Mouse (Mus musculus): ENCODE data around the gene Hspb1.
A peak's percentile ranks its signal among the peaks of the same experiment; 100 is the strongest.

Hspb1 gene

GRCm38 (mm10) chr5:135888405-135889215 is 891 bp downstream of the Hspb1 start:
- no peak for DNase-seq (ENCODE audit: low read depth)

- no peak for DNase-seq (ENCODE audit: low read depth)
These were observed 2.6 kb downstream of the Hspb1 start for GRCm38 (mm10) chr5:135890323-135890722.

- no peak for DNase-seq (ENCODE audit: low read depth)
These were observed 3.2 kb downstream of the Hspb1 start for GRCm38 (mm10) chr5:135890920-135891319.

- DNase-seq (ENCODE audit: low read depth), result no peak
These were observed 5.1 kb downstream of the Hspb1 start for GRCm38 (mm10) chr5:135892589-135893351.

- no peak for DNase-seq (ENCODE audit: low read depth)
These were observed 7.2 kb downstream of the Hspb1 start for GRCm38 (mm10) chr5:135894958-135895357.

GRCm38 (mm10) chr5:135898028-135898427 is 10.3 kb downstream of the Hspb1 start:
- peak; percentile 85 for DNase-seq (ENCODE audit: low read depth)

GRCm38 (mm10) chr5:135898995-135899394 is 11.3 kb downstream of the Hspb1 start:
- no peak for DNase-seq (ENCODE audit: low read depth)

GRCm38 (mm10) chr5:135899833-135900232 is 12.1 kb downstream of the Hspb1 start:
- no peak for DNase-seq (ENCODE audit: low read depth)

GRCm38 (mm10) chr5:135900701-135901100 is 13.0 kb downstream of the Hspb1 start:
- DNase-seq (ENCODE audit: low read depth), result peak; percentile 40

GRCm38 (mm10) chr5:135901354-135902095 is 13.8 kb downstream of the Hspb1 start:
- DNase-seq (ENCODE audit: low read depth), result peak; percentile 82

- DNase-seq (ENCODE audit: low read depth), result no peak
These were observed 15.3 kb downstream of the Hspb1 start for GRCm38 (mm10) chr5:135903058-135903457.

GRCm38 (mm10) chr5:135903551-135904151 is 15.9 kb downstream of the Hspb1 start:
- DNase-seq (ENCODE audit: low read depth), result peak; percentile 79

GRCm38 (mm10) chr5:135904259-135904658 is 16.5 kb downstream of the Hspb1 start:
- no peak for DNase-seq (ENCODE audit: low read depth)

GRCm38 (mm10) chr5:135905320-135906225 is 17.9 kb downstream of the Hspb1 start:
- DNase-seq (ENCODE audit: low read depth), result no peak

GRCm38 (mm10) chr5:135906846-135907245 is 19.1 kb downstream of the Hspb1 start:
- no peak for DNase-seq (ENCODE audit: low read depth)

- no peak for DNase-seq (ENCODE audit: low read depth)
These were observed 19.5 kb downstream of the Hspb1 start for GRCm38 (mm10) chr5:135907256-135907655.

GRCm38 (mm10) chr5:135908185-135908584 is 20.5 kb downstream of the Hspb1 start:
- DNase-seq (ENCODE audit: low read depth), result no peak

- DNase-seq (ENCODE audit: low read depth), result no peak
These were observed 21.3 kb downstream of the Hspb1 start for GRCm38 (mm10) chr5:135908989-135909388.

- DNase-seq (ENCODE audit: low read depth), result no peak
These were observed 21.9 kb downstream of the Hspb1 start for GRCm38 (mm10) chr5:135909646-135910045.

- DNase-seq (ENCODE audit: low read depth), result no peak
These were observed 23.1 kb downstream of the Hspb1 start for GRCm38 (mm10) chr5:135910813-135911212.

GRCm38 (mm10) chr5:135911633-135912220 is 24.0 kb downstream of the Hspb1 start:
- DNase-seq (ENCODE audit: low read depth), result no peak

Measured in induced T-regulatory cell, adult 2 months (primary cell).